Mouse (Mus musculus) erythroblast, embryonic 14.5 days (primary cell): ENCODE data around the gene Atg10.

Experiments
- GATA1 ChIP-seq: IDR thresholded peaks from 2 replicates; pipeline ENCODE4 v1.6.1; 2012; ENCODE audit warnings: low read length, inconsistent platforms, mixed read lengths
- TAL1 ChIP-seq: IDR thresholded peaks from 3 replicates; pipeline ENCODE4 v1.6.1; 2012; ENCODE audit warnings: low read length, inconsistent platforms, mixed read lengths

DNA sequence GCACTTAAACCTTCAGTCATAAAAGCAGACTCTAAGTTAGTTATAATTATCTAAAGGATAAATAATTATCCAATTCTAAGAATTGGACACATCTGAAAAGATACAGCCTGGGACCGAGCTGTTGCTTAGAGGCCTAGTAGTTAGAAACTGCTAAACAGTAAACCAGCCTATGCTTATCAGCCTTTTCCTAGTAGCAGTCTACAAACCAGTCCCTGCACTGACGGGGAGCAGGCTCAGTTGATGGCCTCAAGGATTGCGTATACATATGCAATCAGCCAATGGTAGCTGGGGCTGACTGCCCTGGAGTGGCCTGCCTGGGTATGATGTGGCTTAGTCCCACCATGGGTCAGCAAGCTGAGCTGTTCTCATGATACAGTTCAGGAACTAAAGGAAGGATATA is 39.5 kb downstream of the Atg10 start:
- TF ChIP-seq GATA1, result no peak
- TF ChIP-seq TAL1, result no peak
